Mouse (Mus musculus): Measurements from ENCODE around the gene Ptprq. TPM values are rescaled to one million over a fixed set of nuclear protein-coding genes. Genes with fewer than 3 reads are reported as not detected.
A peak's percentile ranks its signal among the peaks of the same experiment; 100 is the strongest.

Gene Ptprq
- polyA plus RNA-seq, 1 experiment from 2014 or later = not detected

DNA sequence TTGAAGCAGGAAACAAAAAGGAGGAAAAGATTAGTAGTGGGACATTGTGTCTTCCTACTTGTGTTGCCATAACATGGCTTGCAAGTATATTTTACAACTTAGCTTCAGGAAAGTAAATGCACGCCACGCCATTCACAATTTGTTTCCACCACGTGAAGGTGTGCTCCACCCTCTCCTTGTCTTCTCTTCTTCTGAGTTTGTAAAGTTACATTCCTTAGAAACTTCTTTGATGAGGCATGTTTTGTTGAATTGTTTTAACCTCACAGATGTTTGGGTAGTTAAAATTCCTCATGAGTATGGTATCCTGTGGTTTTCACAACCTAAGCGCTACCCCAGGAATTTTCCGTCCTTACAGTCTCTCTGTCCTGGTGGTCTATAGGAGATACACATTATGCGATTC is 118.5 kb downstream of the Ptprq start:
- Histone ChIP-seq H3K9ac (ENCODE audit: low read depth, low read length) (no peak overlapping the region), H3K4me1 (replicated peaks; ENCODE audit: control insufficient read depth, insufficient read depth, low read length) (no peaks in the 10 kb centered on the region), H3K36me3 (ENCODE audit: control insufficient read depth, insufficient read depth, low read length) (no peaks in the 10 kb centered on the region), H3K27ac (ENCODE audit: low read depth, low read length) (no peak overlapping the region), H3K27me3 (replicated peaks; ENCODE audit: control insufficient read depth, insufficient read depth, low read length) (no peaks in the 10 kb centered on the region), H3K4me3 (ENCODE audit: low read depth, low read length) (no peak overlapping the region), H3K4me2 (no peak overlapping the region), H3K9me3 (ENCODE audit: control insufficient read depth, low read length) (no peaks in the 10 kb centered on the region)
- DNase-seq (ENCODE audit: low spot score) (no peak), ATAC-seq (replicated peaks; ENCODE audit: low FRiP score) (no peak)
- WGBS = 84% methylated on average over 6 of the region's 6 CpGs

DNA sequence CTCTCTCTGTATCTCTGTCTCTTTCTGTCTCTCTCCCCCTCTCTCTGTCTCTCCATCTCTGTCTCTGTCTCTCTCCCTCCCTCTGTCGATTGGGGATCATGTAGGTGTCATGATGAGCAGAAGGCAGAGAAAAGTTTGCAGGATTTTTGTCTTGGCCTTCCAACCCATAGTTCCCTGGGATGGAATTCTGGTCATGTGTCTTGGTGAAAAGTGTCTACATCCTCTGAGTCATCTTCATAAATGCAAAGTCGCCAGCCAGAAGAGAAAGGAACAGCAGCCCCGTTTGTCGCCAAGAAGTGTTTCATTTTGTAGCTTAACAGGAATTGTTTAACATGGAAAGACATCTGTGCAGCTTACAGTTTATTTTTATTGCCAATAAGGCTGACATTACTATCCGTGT is 136.5 kb downstream of the Ptprq start:
- ATAC-seq (replicated peaks; ENCODE audit: low FRiP score) (no peak), DNase-seq (ENCODE audit: low spot score) (no peak)
- Histone ChIP-seq H3K27me3 (replicated peaks; ENCODE audit: control insufficient read depth, insufficient read depth, low read length) (no peaks in the 10 kb centered on the region), H3K4me3 (ENCODE audit: low read depth, low read length) (no peak overlapping the region), H3K27ac (ENCODE audit: low read depth, low read length) (no peak overlapping the region), H3K4me1 (replicated peaks; ENCODE audit: control insufficient read depth, insufficient read depth, low read length) (no peaks in the 10 kb centered on the region), H3K4me2 (no peak overlapping the region), H3K36me3 (ENCODE audit: control insufficient read depth, insufficient read depth, low read length) (no peaks in the 10 kb centered on the region), H3K9ac (ENCODE audit: low read depth, low read length) (no peak overlapping the region), H3K9me3 (ENCODE audit: control insufficient read depth, low read length) (no peaks in the 10 kb centered on the region)
- 74% methylated on average over 5 of the region's 5 CpGs for WGBS

DNA sequence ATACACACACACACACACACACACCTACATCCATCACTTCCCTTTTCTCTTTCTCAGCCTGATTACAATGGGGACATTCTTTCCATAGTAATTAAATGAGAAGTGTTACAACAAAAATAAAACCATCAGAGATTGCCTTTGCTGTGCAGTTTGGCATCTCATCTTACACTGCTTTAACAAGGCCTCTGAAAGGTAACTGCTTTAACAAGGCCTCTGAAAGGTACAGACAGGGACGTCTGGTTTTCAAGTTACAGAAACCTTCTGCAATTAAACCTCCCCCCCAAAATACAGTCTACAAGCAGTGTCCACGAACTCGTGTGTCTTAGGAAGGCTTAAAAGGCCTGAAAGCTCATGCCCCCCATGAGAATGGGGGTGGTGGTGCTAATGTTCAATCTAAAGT is 150.8 kb downstream of the Ptprq start:
- Histone ChIP-seq H3K27ac (ENCODE audit: low read depth, low read length) (no peak overlapping the region), H3K4me1 (replicated peaks; ENCODE audit: control insufficient read depth, insufficient read depth, low read length) (no peaks in the 10 kb centered on the region), H3K36me3 (ENCODE audit: control insufficient read depth, insufficient read depth, low read length) (no peaks in the 10 kb centered on the region), H3K27me3 (replicated peaks; ENCODE audit: control insufficient read depth, insufficient read depth, low read length) (no peaks in the 10 kb centered on the region), H3K9me3 (ENCODE audit: control insufficient read depth, low read length) (no peaks in the 10 kb centered on the region), H3K9ac (ENCODE audit: low read depth, low read length) (no peak overlapping the region), H3K4me3 (ENCODE audit: low read depth, low read length) (no peak overlapping the region), H3K4me2 (no peak overlapping the region)
- DNase-seq (ENCODE audit: low spot score) (no peak), ATAC-seq (replicated peaks; ENCODE audit: low FRiP score) (no peak)
- WGBS = 64% methylated on average over 3 of the region's 3 CpGs

DNA sequence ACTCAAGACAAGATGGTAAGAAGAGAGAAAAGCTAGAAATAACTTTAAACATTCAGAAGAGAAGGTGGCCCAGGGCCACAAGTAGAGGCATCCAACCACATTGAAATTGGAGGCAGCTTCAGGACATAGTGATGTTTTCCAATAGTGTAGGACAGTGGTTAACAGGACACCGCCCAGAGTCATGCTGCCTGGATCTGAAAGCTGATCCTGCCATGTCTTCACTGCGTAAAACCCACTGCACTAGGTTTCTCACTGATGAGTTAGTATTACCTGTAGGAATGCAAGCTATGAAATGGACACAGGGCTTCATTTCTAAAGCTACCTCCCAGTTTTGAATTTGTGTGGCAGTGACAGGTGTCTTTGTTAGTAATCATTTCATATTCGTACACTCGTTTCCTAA is 151.6 kb downstream of the Ptprq start:
- no peak for ATAC-seq (replicated peaks; ENCODE audit: low FRiP score)

DNA sequence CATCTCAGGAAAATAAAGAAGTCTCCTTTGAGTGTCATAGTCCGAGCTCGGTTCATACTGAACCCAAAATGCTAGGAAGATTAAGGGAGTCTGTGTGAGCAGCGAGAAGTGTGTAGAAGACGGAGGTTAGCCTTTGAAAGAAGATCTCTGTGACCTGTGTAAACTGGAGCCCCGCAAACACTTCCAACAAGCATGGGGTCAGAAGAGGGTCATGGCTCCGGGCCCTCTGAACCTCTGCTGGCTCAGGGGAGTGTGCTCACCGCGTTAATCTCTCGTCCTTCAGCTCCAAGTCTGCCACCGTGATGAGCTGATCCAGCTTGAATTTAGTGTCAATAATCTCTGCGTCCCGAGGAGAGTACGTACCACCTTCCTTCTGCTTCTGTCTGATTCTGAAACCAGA is 157.0 kb downstream of the Ptprq start:
- 0 out of 2 replicates have a peak overlapping the region, but pooled peaks have one; percentile 25 for H3K4me2 ChIP-seq
- 41% methylated on average over 13 of the region's 13 CpGs for WGBS
- DNase-seq (ENCODE audit: low spot score) (no peak), ATAC-seq (replicated peaks; ENCODE audit: low FRiP score) (peak; percentile 53; the same call in 1 of the 2 replicates)
- no peak overlapping the region for H3K27ac ChIP-seq (ENCODE audit: low read depth, low read length)
- no peaks in the 10 kb centered on the region for H3K27me3 ChIP-seq (replicated peaks; ENCODE audit: control insufficient read depth, insufficient read depth, low read length)
- no peak overlapping the region for H3K4me3 ChIP-seq (ENCODE audit: low read depth, low read length)
- H3K9me3 ChIP-seq (ENCODE audit: control insufficient read depth, low read length) = no peaks in the 10 kb centered on the region
- H3K4me1 ChIP-seq (replicated peaks; ENCODE audit: control insufficient read depth, insufficient read depth, low read length) = no peaks in the 10 kb centered on the region
- no peak overlapping the region for H3K9ac ChIP-seq (ENCODE audit: low read depth, low read length)
- no peaks in the 10 kb centered on the region for H3K36me3 ChIP-seq (ENCODE audit: control insufficient read depth, insufficient read depth, low read length)

More for the DNA sequence above, 151.6 kb downstream of the Ptprq start:
- WGBS = 86% methylated on average over 4 of the region's 4 CpGs
- Histone ChIP-seq H3K9ac (ENCODE audit: low read depth, low read length) (no peak overlapping the region), H3K9me3 (ENCODE audit: control insufficient read depth, low read length) (no peaks in the 10 kb centered on the region), H3K27me3 (replicated peaks; ENCODE audit: control insufficient read depth, insufficient read depth, low read length) (no peaks in the 10 kb centered on the region), H3K27ac (ENCODE audit: low read depth, low read length) (no peak overlapping the region), H3K4me3 (ENCODE audit: low read depth, low read length) (no peak overlapping the region), H3K4me2 (no peak overlapping the region), H3K4me1 (replicated peaks; ENCODE audit: control insufficient read depth, insufficient read depth, low read length) (no peaks in the 10 kb centered on the region), H3K36me3 (ENCODE audit: control insufficient read depth, insufficient read depth, low read length) (no peaks in the 10 kb centered on the region)
- DNase-seq (ENCODE audit: low spot score) = no peak

DNA sequence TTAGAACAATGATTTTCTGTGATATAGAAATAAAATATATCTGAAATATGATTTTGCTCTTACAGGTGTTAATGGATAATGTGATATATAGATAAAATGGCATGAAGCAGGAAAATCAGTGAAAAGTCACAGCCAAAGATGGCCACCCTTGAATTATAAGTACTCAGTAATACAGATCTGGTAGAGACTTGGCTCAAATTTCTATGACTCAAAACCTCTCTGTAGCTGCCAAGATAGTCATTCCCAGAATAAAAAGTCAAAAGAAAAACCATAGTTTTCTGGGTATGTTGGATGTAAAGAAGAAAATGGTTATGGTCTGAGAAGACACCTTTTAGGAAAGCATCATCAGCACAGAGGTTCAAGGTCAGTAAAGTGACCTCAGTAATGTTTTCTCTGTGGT is 159.0 kb downstream of the Ptprq start:
- H3K27me3 ChIP-seq (replicated peaks; ENCODE audit: control insufficient read depth, insufficient read depth, low read length) = no peaks in the 10 kb centered on the region
- no peak for DNase-seq (ENCODE audit: low spot score)

DNA sequence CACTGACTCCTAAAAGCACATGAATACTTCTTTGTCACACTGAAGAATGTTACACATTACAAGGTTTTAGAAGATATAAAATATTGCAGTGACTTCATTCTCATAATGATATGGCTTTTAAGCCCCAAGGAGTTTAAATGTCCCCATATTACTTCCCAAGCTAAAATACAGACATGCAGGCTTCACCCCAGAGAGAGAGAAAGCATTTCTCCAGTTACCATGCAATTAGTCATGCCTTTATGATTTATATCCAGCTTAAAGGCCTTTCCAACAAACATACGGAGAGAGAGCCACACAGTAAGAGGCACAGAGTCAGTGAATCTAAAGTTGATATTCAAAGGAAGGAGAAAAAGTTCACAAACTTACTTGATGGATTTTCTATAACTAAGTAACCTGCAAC is 176.8 kb downstream of the Ptprq start:
- H3K4me3 ChIP-seq (ENCODE audit: low read depth, low read length) = no peak overlapping the region

More for the DNA sequence above, 159.0 kb downstream of the Ptprq start:
- ATAC-seq (replicated peaks; ENCODE audit: low FRiP score) = no peak
- no peak overlapping the region for H3K27ac ChIP-seq (ENCODE audit: low read depth, low read length)
- H3K36me3 ChIP-seq (ENCODE audit: control insufficient read depth, insufficient read depth, low read length) = no peaks in the 10 kb centered on the region
- H3K9me3 ChIP-seq (ENCODE audit: control insufficient read depth, low read length) = no peaks in the 10 kb centered on the region
- no peak overlapping the region for H3K9ac ChIP-seq (ENCODE audit: low read depth, low read length)
- no peak overlapping the region for H3K4me2 ChIP-seq
- H3K4me1 ChIP-seq (replicated peaks; ENCODE audit: control insufficient read depth, insufficient read depth, low read length) = no peaks in the 10 kb centered on the region
- H3K4me3 ChIP-seq (ENCODE audit: low read depth, low read length) = no peak overlapping the region

DNA sequence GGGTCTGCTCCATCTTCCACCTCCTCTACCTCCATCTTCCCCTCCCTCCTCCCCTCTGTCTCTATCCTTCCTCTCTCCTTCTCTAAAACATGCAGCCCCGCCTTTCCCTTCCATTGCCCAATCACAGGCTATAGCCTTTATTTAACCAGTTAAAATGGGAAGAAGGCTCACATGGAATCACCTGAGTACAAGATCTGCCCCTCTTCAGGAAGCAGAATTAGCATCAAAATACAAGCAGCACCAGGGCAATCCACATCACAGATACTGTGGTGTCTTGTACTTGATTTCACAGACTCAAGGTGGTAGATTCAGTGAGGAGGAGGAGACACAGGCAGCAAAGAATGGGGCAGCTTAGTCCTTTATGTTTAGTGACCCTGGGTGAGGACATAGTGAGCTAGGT is 191.1 kb downstream of the Ptprq start:
- H3K4me1 ChIP-seq (replicated peaks; ENCODE audit: control insufficient read depth, insufficient read depth, low read length) = no peaks in the 10 kb centered on the region
- no peaks in the 10 kb centered on the region for H3K27me3 ChIP-seq (replicated peaks; ENCODE audit: control insufficient read depth, insufficient read depth, low read length)
- no peak overlapping the region for H3K27ac ChIP-seq (ENCODE audit: low read depth, low read length)
- DNase-seq (ENCODE audit: low spot score) (no peak), ATAC-seq (replicated peaks; ENCODE audit: low FRiP score) (no peak)
- no peaks in the 10 kb centered on the region for H3K36me3 ChIP-seq (ENCODE audit: control insufficient read depth, insufficient read depth, low read length)
- H3K4me2 ChIP-seq = no peak overlapping the region
- 57% methylated on average over 1 of the region's 1 CpGs for WGBS
- no peak overlapping the region for H3K9ac ChIP-seq (ENCODE audit: low read depth, low read length)
- no peaks in the 10 kb centered on the region for H3K9me3 ChIP-seq (ENCODE audit: control insufficient read depth, low read length)
- H3K4me3 ChIP-seq (ENCODE audit: low read depth, low read length) = no peak overlapping the region

More for the DNA sequence above, 176.8 kb downstream of the Ptprq start:
- WGBS = 48% methylated on average over 1 of the region's 1 CpGs
- no peak overlapping the region for H3K27ac ChIP-seq (ENCODE audit: low read depth, low read length)
- no peak overlapping the region for H3K4me2 ChIP-seq
- DNase-seq (ENCODE audit: low spot score) (no peak), ATAC-seq (replicated peaks; ENCODE audit: low FRiP score) (no peak)
- H3K9me3 ChIP-seq (ENCODE audit: control insufficient read depth, low read length) = no peaks in the 10 kb centered on the region
- H3K9ac ChIP-seq (ENCODE audit: low read depth, low read length) = no peak overlapping the region
- H3K4me1 ChIP-seq (replicated peaks; ENCODE audit: control insufficient read depth, insufficient read depth, low read length) = no peaks in the 10 kb centered on the region
- no peaks in the 10 kb centered on the region for H3K36me3 ChIP-seq (ENCODE audit: control insufficient read depth, insufficient read depth, low read length)
- H3K27me3 ChIP-seq (replicated peaks; ENCODE audit: control insufficient read depth, insufficient read depth, low read length) = no peaks in the 10 kb centered on the region

DNA sequence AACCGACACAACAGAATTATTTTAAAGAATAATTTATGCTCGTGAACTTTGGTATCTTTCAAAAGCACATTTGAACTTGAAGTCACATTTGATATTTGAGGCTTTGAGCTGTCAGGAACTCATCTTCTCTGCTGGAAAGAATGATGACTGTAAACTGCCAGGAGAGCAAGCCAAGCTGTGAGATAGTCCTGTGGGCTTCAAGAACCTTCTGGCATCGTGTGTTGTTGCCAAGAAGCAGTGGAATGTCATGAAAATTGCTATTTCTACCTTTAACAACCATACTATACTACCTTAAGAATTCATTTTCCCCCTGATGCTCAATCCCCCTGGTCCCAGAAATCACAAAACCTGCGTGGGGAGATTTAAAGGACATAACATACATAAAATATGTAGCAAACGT is 200.6 kb downstream of the Ptprq start:
- Histone ChIP-seq H3K4me3 (ENCODE audit: low read depth, low read length) (no peak overlapping the region), H3K4me1 (replicated peaks; ENCODE audit: control insufficient read depth, insufficient read depth, low read length) (no peaks in the 10 kb centered on the region), H3K9me3 (ENCODE audit: control insufficient read depth, low read length) (no peaks in the 10 kb centered on the region), H3K27ac (ENCODE audit: low read depth, low read length) (no peak overlapping the region), H3K9ac (ENCODE audit: low read depth, low read length) (no peak overlapping the region), H3K36me3 (ENCODE audit: control insufficient read depth, insufficient read depth, low read length) (no peaks in the 10 kb centered on the region), H3K27me3 (replicated peaks; ENCODE audit: control insufficient read depth, insufficient read depth, low read length) (no peaks in the 10 kb centered on the region), H3K4me2 (no peak overlapping the region)
- DNase-seq (ENCODE audit: low spot score) = no peak
- 71% methylated on average over 5 of the region's 5 CpGs for WGBS
- no peak for ATAC-seq (replicated peaks; ENCODE audit: low FRiP score)
